Mouse (Mus musculus) retina, postnatal 7 days (tissue): ENCODE data around the gene Samd4.

Experiments
- DNase-seq: peaks from one replicate; pipeline ENCODE4 v3.0.0-alpha.2; 2012; ENCODE audit warnings: low read depth, low spot score

The Samd4 gene

DNA sequence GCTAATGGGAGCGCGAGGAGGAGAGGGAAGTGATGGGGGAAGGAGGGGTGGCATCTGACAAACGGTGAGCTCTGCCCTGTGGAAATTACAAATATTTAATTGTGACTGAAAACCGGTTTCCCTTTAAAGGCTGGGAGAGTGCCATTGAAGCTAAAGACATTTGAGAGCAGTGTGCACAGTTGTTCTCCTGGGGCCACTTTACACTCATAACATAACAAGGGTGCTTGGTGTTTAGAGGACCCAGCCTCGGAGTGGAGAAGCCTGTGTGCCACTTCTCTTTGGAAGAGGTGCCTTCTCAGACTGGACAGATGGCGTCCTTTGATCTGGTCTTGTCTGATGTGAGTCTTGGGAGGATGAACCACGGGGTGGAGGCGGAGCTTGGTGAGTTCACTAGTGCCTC is 26.2 kb downstream of the Samd4 start:
- no peak for DNase-seq

DNA sequence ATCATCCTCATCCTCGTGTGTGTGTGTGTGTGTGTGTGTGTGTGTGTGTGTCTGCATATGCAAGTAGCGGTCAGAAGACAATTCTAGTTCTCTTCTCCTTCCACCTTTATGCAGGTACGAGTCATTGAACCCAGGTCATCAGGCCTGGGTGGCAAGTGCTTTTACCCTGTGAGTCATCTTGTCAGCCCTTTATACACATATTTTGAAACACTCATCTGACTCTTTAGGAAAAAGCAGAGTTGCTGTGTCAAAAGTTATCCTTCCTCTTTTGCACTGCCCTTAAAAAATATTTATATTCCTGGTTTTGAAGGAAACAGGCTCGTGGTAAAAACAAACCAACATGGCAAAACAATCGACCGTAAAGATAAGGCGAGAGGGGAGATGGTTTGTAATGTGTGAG is 29.8 kb downstream of the Samd4 start:
- DNase-seq: no peak

- no peak for DNase-seq
Measured at GRCm38 (mm10) chr14:46914356-46914755, 31.7 kb downstream of the Samd4 start.

GRCm38 (mm10) chr14:46915555-46915954 is 32.9 kb downstream of the Samd4 start:
- no peak for DNase-seq

DNA sequence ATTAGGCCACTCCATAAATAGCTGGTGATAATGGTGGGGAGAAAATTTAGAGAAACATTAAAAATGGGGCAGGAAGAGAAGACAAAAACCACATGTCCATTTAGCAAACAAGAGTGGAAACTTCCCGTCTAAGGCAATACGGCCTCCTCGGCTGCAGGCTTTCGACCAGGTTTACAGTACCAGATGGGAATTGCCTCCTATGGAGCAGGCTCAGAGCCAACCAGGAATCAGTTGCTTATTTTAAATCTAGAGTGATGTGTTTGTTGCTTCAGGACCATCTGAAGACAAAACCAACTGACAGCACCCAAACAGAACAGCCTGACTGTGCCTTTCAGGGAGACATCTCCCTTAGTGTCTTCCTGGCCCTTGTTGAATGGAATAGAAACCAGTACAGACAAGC is 33.9 kb downstream of the Samd4 start:
- DNase-seq: no peak

DNA sequence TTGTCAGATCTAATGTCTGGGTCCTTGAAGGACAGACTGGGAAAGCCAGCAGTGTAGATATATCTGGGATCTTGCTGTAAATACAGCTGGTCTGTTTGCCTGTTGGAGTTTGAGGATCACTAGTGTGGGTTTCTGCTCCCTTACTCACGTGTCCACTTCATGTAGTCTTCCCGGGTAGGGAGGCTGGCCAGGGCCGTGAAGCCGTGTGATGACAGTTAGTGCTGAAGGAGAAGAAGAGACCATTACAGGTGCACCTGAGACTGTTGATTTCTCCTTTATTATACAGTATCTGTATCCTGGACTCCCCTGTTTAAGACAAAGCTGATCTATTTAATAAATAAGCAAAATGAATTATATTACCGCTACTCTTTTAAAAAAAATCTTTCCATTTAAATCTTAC is 34.5 kb downstream of the Samd4 start:
- no peak for DNase-seq

DNA sequence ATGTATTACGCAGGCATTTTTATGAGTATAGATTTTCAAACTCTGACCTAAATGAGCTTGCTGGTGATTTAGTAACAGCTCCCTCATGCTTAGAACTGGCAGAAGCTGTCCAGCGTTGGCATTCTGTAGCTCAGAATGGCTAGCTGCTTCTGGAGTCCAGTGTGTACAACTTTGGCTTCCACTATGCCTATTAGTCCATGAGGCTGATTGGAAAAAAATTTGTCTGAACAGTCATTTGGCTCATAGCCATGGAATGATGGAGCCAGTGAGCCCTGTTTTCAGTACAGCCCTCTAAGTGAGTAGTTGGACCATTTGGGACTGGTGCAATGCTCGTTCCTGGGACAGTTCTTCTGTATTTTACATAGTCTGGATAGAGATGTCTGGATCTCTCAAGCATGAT is 34.9 kb downstream of the Samd4 start:
- DNase-seq: no peak

- DNase-seq: no peak
Measured at GRCm38 (mm10) chr14:46920496-46920895, 37.8 kb downstream of the Samd4 start.

GRCm38 (mm10) chr14:46921178-46921975 is 38.7 kb downstream of the Samd4 start:
- DNase-seq: no peak

DNA sequence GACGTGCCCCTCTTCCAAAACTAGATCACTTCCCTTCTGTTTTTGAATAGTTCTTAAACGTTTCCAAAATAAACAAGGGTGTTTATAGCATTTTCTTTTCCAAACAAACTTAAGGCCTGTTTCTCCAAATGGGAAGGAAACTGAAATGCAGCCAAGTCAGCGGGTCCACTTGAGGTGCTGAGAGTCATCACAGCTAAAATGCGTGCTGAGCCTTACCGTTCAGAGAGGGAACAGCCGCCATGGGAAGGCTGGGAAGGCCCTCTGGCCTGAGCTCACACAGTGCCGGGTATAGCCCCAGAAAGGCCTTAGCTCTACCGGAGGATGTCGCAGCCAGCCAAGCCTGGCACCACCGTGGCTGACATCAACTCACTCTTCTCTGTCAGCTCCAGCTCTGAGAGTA is 41.3 kb downstream of the Samd4 start:
- DNase-seq: no peak

DNA sequence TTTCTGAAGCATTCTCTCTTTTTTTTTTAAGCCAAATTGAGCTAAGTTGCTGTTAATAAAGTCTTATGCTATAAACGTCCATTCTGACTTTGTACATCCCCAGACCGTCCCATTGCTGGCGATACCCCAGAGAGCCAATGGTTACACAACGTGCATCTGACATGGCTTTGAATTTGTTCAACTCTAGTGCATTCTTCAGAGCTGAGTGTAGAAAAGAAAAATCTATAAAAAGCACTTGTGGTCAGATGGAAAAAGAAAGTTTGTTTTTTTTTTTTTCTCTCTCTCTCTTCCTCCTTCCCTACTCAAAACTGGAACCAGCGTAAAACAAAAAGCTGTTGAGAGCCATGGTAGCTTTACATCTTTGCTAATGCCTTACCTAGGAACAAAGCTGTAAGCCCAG is 41.8 kb downstream of the Samd4 start:
- no peak for DNase-seq

- DNase-seq: no peak
Measured at GRCm38 (mm10) chr14:46928556-46928955, 45.9 kb downstream of the Samd4 start.

GRCm38 (mm10) chr14:46932121-46932520 is 49.5 kb downstream of the Samd4 start:
- no peak for DNase-seq

GRCm38 (mm10) chr14:46932708-46933107 is 50.1 kb downstream of the Samd4 start:
- DNase-seq: no peak

DNA sequence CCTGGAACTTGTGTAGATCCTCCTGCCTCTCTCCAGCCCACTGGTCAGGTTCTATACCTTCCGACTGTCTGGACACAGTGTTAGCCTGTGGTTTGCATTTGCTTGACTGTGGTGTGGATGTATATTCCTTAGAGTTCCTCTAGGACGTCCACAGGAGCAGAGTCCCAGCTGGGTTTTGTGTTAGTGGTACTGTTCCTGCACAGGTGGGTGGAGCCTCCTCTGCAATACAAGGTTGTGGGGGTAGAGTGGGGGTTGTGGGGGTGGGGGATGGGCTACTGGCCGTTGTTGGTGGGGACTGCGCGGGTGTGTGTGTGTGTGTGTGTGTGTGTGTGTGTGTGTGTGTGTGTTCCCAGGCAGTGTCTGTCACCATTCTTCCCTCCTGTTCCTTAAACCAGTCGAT is 58.4 kb downstream of the Samd4 start:
- DNase-seq: no peak

- no peak for DNase-seq
Measured at GRCm38 (mm10) chr14:46941896-46942812, 59.5 kb downstream of the Samd4 start.

- DNase-seq: no peak
Measured at GRCm38 (mm10) chr14:46944411-46944810, 61.8 kb downstream of the Samd4 start.

DNA sequence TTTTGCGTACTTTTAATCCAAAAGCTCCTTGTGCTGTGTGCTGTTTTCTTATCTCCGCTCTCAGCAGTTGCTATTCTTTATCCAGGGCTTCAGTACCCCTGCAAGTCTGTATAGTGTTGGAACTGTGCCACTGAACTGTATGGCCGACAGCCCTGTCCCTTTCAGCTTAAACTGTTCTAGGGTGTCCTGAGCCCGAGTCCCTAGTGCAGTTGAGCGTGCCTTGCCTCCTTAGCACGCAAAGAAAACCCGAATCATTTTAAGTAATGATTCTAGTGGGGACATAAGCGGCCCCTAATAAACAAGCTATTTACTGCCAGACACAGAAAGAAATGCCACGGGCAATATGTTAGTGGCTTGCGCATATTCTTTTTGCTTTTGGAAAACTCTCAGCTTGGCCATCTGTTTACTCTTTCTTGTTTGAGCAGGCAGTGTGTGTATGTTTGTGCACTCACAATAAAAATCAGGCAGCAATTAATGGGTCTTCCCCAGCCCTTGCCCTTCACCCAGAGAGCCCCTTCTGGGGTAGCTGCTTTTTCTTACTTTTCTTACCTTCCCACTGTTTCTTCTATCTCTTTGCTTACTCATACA is 63.3 kb downstream of the Samd4 start:
- no peak for DNase-seq

DNA sequence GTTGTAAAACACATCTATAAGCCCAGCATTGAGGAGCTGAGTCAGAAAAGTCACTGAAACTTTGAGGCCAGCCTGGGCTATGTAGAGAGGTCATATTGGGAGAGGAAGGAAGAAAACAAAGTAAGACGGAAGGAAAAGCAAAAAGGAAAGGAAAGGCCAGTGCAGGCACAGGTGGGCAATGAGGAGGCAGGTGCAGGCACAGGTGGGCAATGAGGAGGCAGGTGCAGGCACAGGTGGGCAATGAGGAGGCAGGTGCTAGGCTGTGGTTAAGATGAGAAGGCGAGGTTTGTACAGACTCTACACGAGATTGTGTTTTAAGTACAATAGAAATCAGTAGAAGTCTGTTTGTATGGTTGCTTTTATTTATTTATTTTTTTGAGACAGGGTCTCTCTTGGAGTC is 65.0 kb downstream of the Samd4 start:
- DNase-seq: no peak

GRCm38 (mm10) chr14:46950527-46951384 is 68.1 kb downstream of the Samd4 start:
- DNase-seq: peak; percentile 29

- DNase-seq: no peak
Measured at GRCm38 (mm10) chr14:46952264-46952663, 69.6 kb downstream of the Samd4 start.
